Mouse (Mus musculus): Measurements from ENCODE around the gene Cmc1.

Gene Cmc1

GRCm38 (mm10) chr9:118053286-118053685 lies 96.7 kb downstream of the Cmc1 start:
- ChIA-PET CTCF (interaction anchor here in 2 of 4 experiments (1.7 to 2.4 kb wide), 3 partner anchors 115 to 436 kb away, joined by 5 to 8 read pairs (median 6); no protein-coding TSS in a partner anchor), POLR2A (no interaction called here)

- ChIA-PET POLR2A (interaction anchor here in 1 of 4 experiments (1.2 kb wide), 1 partner anchor 482 kb away, joined by 3 read pairs; no protein-coding TSS in a partner anchor), CTCF (interaction anchor here in 1 of 4 experiments (1.0 kb wide), 1 partner anchor 124 kb away, joined by 3 read pairs; no protein-coding TSS in a partner anchor)
Measured at GRCm38 (mm10) chr9:118045011-118045533, 104.9 kb downstream of the Cmc1 start.

DNA sequence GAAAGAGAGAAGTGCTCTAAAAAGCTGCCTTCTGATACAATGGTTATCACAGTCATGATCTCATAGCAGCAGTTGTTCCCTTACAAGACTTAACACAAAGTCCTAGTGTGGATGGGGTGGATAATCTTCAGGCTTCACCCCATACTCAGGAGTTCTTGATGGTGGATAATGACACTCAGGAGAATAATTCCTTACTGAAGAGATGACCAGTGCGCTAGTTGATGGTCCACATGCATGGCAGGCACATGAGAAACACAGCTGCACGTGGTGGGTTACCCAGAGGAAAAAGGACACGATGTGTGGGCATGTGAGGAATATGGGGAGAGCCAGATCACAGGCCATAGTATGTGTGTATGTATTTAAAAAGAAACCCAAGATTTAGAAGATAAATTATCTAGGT lies 106.4 kb downstream of the Cmc1 start:
- POLR2A ChIA-PET = no interaction called here
- CTCF ChIA-PET = no interaction called here

DNA sequence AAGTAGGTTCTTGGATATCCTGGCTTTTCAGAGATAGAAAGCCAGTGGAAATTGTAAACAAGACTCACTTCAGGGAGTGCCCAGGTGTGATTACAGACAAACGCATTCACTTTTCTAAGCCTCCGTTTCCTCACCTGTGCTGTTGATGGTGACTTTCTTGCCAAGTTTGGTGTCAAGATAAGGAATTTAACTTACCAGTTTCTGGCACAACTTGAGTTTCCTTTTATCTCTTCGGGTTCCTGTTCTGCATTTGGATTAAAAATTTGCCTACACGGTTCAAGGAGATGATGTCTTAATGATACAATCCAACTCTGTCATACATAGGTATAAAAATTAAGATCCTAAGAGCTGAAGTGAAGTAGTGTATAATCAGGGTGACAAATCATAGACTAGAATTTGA lies 107.2 kb downstream of the Cmc1 start:
- ChIA-PET CTCF (interaction anchor here in 1 of 4 experiments (1.7 kb wide), 1 partner anchor 447 kb away, joined by 3 read pairs; no protein-coding TSS in a partner anchor), POLR2A (interaction anchor here in 1 of 4 experiments (1.3 kb wide), 1 partner anchor 436 kb away, joined by 3 read pairs; no protein-coding TSS in a partner anchor)

DNA sequence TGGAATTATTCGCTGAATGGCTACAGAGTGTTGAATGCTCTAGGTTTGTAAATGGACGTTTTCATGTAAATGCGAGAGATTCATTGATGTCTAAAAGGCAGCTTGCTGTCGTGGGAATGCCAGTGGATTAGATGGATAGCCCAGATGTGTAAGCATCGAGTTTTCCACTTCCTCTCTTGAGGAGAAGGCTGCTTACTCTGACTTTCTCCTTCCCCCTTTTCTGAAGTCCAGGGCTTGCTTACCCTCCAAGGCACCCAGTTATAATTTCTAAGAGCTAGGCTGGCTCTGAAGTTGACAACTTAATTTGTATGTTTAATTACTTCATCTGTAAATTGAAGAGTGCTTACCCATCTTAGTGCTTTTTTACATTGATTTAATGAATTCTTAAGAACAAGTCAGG lies 108.3 kb downstream of the Cmc1 start:
- CTCF ChIA-PET = interaction anchor here in 1 of 4 experiments (1.7 kb wide), 1 partner anchor 448 kb away, joined by 3 read pairs; no protein-coding TSS in a partner anchor
- POLR2A ChIA-PET = interaction anchor here in 2 of 4 experiments (0.8 to 1.5 kb wide), 3 partner anchors 317 to 437 kb away, joined by 3 to 4 read pairs (median 3); no protein-coding TSS in a partner anchor

DNA sequence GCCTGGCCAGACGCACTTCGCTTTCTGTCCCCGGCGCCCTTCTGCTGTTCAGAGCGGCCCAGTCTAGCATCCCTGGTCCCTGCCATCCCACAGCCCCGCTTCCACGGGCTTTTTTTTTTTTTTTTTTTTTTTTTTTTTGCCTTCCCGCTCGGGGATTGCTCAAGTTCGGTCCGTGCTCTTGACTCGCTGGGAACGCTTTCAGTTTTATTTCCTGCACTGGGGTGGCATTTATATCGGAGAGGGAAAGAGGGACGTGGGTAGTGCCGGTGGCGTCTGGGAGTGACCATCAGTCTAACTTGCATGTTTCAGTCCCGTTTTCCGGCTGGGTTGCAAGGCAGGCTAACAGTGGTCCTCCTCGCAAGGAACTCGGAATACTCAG lies 109.0 kb downstream of the Cmc1 start:
- CTCF ChIA-PET = no interaction called here
- POLR2A ChIA-PET = interaction anchor here in 1 of 4 experiments (1.5 kb wide), 1 partner anchor 317 kb away, joined by 4 read pairs; no protein-coding TSS in a partner anchor

DNA sequence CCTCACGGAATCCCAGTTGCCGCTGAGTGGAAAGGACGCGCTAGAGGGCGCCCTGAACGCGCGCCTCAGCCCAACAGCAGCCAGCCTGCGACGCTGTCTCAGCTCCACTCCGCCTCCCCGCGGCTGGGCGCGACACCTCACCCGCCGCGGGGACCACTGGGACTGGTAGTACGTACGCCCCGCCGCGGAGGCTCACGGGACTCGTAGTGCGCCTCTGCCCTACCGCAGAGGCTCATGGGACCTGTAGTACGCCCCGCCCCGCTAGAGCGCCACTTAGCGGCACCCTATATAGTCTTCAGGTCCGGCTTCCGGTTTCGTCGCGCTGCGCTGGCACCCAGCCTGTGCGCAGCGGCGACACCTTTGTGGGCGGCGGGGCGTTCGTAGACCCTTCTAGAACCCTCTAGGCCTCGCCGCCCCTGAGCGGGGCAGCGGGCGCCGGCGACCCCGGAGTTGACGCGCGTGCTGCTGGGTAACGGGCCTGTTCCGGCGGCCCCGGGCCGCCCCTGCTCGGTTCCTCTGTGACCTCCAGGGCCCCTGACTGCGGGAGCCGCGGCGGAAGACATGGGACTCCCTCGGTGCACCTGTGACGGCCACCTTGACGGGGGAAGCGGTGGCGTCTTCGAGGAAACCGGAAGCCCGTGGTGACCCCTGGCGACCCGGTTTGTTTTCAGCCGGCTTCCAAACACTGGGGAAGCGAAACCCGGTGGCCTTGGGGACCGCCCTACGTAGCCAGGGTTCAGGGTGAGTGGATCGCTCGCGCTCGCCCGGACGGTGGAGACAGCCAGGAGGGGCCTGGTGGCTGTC lies 109.6 kb downstream of the Cmc1 start, which contains the start of gene Azi2:
Gene Azi2, plus strand, starts transcription at position 282 of the 804 bp plus-strand sequence.
- CTCF ChIA-PET = interaction anchor here (0.5 to 1.3 kb wide), 26 partner anchors 11 to 2001 kb away, joined by 3 to 10 read pairs (median 3); partner anchors contain the start of gene Eomes (in 1 of the 4)
- POLR2A ChIA-PET = interaction anchor here (0.6 to 1.5 kb wide), 13 partner anchors 8 to 469 kb away, joined by 3 to 6 read pairs (median 3); no protein-coding TSS in a partner anchor

DNA sequence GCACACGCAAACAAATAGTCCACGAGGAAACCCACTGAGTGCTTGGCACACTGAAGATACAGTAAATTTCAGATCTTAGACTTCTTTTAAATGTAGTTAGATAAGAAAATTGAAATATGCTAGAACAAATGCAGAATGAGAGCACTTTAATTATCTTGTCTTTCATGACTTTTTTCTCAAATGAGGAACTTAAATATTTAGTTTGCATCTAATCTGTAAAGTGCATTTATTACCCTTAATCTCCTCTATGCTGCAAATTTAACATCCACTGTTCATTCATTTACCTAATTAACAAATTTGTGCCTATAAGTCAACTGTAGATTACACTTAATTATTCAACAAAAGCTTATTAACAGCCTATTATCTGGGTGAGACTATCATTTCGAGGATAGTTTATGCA lies 115.0 kb downstream of the Cmc1 start:
- CTCF ChIA-PET = no interaction called here
- POLR2A ChIA-PET = no interaction called here

DNA sequence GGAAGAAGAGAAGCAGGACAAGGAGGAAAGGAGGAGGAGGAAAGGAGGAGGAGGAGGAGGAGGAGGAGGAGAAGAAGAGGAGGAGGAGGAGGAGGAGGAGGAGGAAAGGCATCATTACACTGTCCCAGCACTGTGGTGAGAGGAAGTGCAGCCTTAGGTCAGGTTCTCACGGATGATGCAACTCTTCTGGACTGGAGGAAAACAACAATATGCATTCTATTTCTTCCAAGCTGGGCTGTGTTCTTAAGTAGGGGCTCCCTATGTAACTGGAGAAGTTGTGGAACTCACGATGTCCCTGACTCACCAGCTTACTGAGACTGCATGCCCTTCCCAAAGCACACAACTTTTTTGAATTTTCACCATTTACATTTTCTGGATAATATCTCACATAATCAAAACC lies 118.3 kb downstream of the Cmc1 start:
- CTCF ChIA-PET = no interaction called here
- POLR2A ChIA-PET = no interaction called here

GRCm38 (mm10) chr9:118030252-118030651 lies 119.7 kb downstream of the Cmc1 start:
- ChIA-PET CTCF (interaction anchor here in 2 of 4 experiments (1.2 to 1.7 kb wide), 3 partner anchors 10 to 169 kb away, joined by 3 to 8 read pairs (median 3); partner anchors contain the start of gene Azi2 (in 1 of the 2)), POLR2A (interaction anchor here in 2 of 4 experiments (1.0 to 1.5 kb wide), 2 partner anchors 9 to 10 kb away, joined by 3 to 4 read pairs; partner anchors contain the start of gene Azi2 (in 2 of the 2))

GRCm38 (mm10) chr9:118029490-118029889 lies 120.5 kb downstream of the Cmc1 start:
- ChIA-PET POLR2A (interaction anchor here in 2 of 4 experiments (1.0 to 1.5 kb wide), 2 partner anchors 10 to 11 kb away, joined by 3 to 4 read pairs; partner anchors contain the start of gene Azi2 (in 2 of the 2)), CTCF (interaction anchor here in 3 of 4 experiments (0.9 to 1.7 kb wide), 4 partner anchors 10 to 168 kb away, joined by 3 to 8 read pairs (median 3); partner anchors contain the start of gene Azi2 (in 1 of the 3))

DNA sequence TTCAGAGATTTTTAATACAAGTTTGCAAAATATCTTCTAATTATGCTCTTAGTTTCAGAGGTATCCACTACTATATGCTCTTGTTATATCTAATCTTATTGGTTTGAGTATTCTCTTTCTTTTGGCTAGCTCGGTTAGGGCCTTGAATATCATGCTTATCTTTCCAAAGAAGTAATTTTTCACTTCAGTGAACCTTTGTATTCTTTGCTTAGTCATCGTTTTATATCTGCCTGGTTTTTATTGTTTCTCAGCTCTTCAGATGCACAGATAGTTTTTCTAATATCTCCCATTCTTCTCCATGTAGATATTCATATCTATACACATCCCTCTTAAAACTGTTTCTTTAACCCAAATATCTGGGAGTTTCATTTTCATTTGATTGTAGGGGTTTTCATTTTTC lies 125.0 kb downstream of the Cmc1 start:
- CTCF ChIA-PET = no interaction called here
- POLR2A ChIA-PET = interaction anchor here in 1 of 4 experiments (0.6 kb wide), 1 partner anchor 10 kb away, joined by 6 read pairs; no protein-coding TSS in a partner anchor

Measured in embryonic stem cell, embryonic (primary cell).